Mouse (Mus musculus): ENCODE results near the gene Tmem203. TPM values are rescaled to one million over a fixed set of nuclear protein-coding genes. Genes with fewer than 3 reads are reported as not detected.

Gene Tmem203
- 13.8 and 15.4 TPM in 2 replicates for polyA plus RNA-seq (2015; fragmentation: Nextera tagmentation; extraction: Ambion mirVana)

- Histone ChIP-seq H3K4me1 (peaks cover 25% of the 10 kb centered on the region), H3K36me3 (replicated peaks) (0 out of 2 replicates have a peak, but pooled peaks cover 5% of the 10 kb centered on the region), H3K9me3 (no peaks in the 10 kb centered on the region), H3K4me2 (peak within 1 kb of the TSS; percentile 99), H3K4me3 (peak within 1 kb of the TSS; percentile 87), H3K9ac (peak within 1 kb of the TSS; percentile 74), H3K27ac (peak within 1 kb of the TSS; percentile 74), H3K27me3 (replicated peaks) (no peaks in the 10 kb centered on the region)
- WGBS: under 1% methylated on average over 39 of the region's 39 CpGs
- peak; percentile 92 for ATAC-seq (replicated peaks)
These were observed at the start of gene Tmem203 for GRCm38 (mm10) chr2:25255284-25255779. Tmem203 (plus strand) TSS chr2:25255439.

- Histone ChIP-seq H3K36me3 (replicated peaks) (peaks cover 20% of the 10 kb centered on the region; the same call in 1 of the 2 replicates), H3K27ac (no peak overlapping the region), H3K9me3 (no peaks in the 10 kb centered on the region), H3K27me3 (replicated peaks) (no peaks in the 10 kb centered on the region), H3K4me2 (no peak overlapping the region), H3K9ac (no peak overlapping the region), H3K4me1 (peaks cover 36% of the 10 kb centered on the region), H3K4me3 (no peak overlapping the region)
- no peak for ATAC-seq (replicated peaks)
- WGBS: 78% methylated on average over 1 of the region's 1 CpGs
These were observed 47.6 kb upstream of the Tmem203 start for GRCm38 (mm10) chr2:25207593-25207992.

- peak overlapping the region; percentile 80 for H3K9ac ChIP-seq
- under 1% methylated on average over 24 of the region's 24 CpGs for WGBS
- no peaks in the 10 kb centered on the region; the same call in 1 of the 2 replicates for H3K36me3 ChIP-seq (replicated peaks)
- peak; percentile 59 for ATAC-seq (replicated peaks)
- peak overlapping the region; percentile 92 for H3K27ac ChIP-seq
- no peaks in the 10 kb centered on the region for H3K9me3 ChIP-seq
- peak overlapping the region; percentile 80 for H3K4me3 ChIP-seq
- no peaks in the 10 kb centered on the region for H3K27me3 ChIP-seq (replicated peaks)
- peak overlapping the region; percentile 83 for H3K4me2 ChIP-seq
- H3K4me1 ChIP-seq: peaks cover 36% of the 10 kb centered on the region
These were observed 44.6 kb upstream of the Tmem203 start for GRCm38 (mm10) chr2:25210686-25211085.

- Histone ChIP-seq H3K27me3 (replicated peaks) (no peaks in the 10 kb centered on the region), H3K4me1 (peaks cover 36% of the 10 kb centered on the region), H3K9ac (peak within 1 kb of the TSS; percentile 80), H3K4me2 (peak within 1 kb of the TSS; percentile 83), H3K36me3 (replicated peaks) (no peaks in the 10 kb centered on the region; the same call in 1 of the 2 replicates), H3K4me3 (peak within 1 kb of the TSS; percentile 80), H3K9me3 (no peaks in the 10 kb centered on the region), H3K27ac (peak within 1 kb of the TSS; percentile 92)
- under 1% methylated on average over 44 of the region's 44 CpGs for WGBS
- peak; percentile 95 for ATAC-seq (replicated peaks)
These were observed 44.0 kb upstream of the Tmem203 start, which contains the start of gene Nelfb for GRCm38 (mm10) chr2:25211121-25211670. Nelfb (minus strand) TSS chr2:25211489.

GRCm38 (mm10) chr2:25213266-25213865, 41.9 kb upstream of the Tmem203 start:
- Histone ChIP-seq H3K4me1 (peaks cover 25% of the 10 kb centered on the region), H3K27me3 (replicated peaks) (no peaks in the 10 kb centered on the region), H3K9me3 (no peaks in the 10 kb centered on the region), H3K4me2 (no peak overlapping the region), H3K27ac (no peak overlapping the region), H3K36me3 (replicated peaks) (no peaks in the 10 kb centered on the region), H3K9ac (no peak overlapping the region), H3K4me3 (no peak overlapping the region)
- WGBS: 72% methylated on average over 23 of the region's 23 CpGs
- no peak for ATAC-seq (replicated peaks)

GRCm38 (mm10) chr2:25214444-25214843, 40.8 kb upstream of the Tmem203 start, which contains the start of gene Stpg3:
Stpg3 (minus strand) TSS chr2:25214637.
- H3K9ac ChIP-seq: no peak within 1 kb of the TSS
- H3K36me3 ChIP-seq (replicated peaks): no peaks in the 10 kb centered on the region
- H3K4me2 ChIP-seq: no peak within 1 kb of the TSS
- no peak within 1 kb of the TSS for H3K27ac ChIP-seq
- H3K9me3 ChIP-seq: no peaks in the 10 kb centered on the region
- ATAC-seq (replicated peaks): no peak
- peaks cover 15% of the 10 kb centered on the region for H3K4me1 ChIP-seq
- 57% methylated on average over 3 of the region's 3 CpGs for WGBS
- H3K4me3 ChIP-seq: no peak within 1 kb of the TSS
- no peaks in the 10 kb centered on the region for H3K27me3 ChIP-seq (replicated peaks)

- WGBS: 66% methylated on average over 2 of the region's 2 CpGs
- Histone ChIP-seq H3K4me3 (no peak overlapping the region), H3K4me2 (no peak overlapping the region), H3K27me3 (replicated peaks) (no peaks in the 10 kb centered on the region), H3K9ac (no peak overlapping the region), H3K27ac (no peak overlapping the region), H3K36me3 (replicated peaks) (no peaks in the 10 kb centered on the region), H3K4me1 (no peaks in the 10 kb centered on the region), H3K9me3 (no peaks in the 10 kb centered on the region)
- no peak for ATAC-seq (replicated peaks)
These were observed 37.6 kb upstream of the Tmem203 start for GRCm38 (mm10) chr2:25217666-25218065.

- H3K4me3 ChIP-seq: no peak within 1 kb of the TSS
- H3K9ac ChIP-seq: no peak within 1 kb of the TSS
- H3K9me3 ChIP-seq: no peaks in the 10 kb centered on the region
- H3K27me3 ChIP-seq (replicated peaks): no peaks in the 10 kb centered on the region
- no peaks in the 10 kb centered on the region for H3K36me3 ChIP-seq (replicated peaks)
- H3K4me1 ChIP-seq: peaks cover 4% of the 10 kb centered on the region
- no peak for ATAC-seq (replicated peaks)
- no peak within 1 kb of the TSS for H3K27ac ChIP-seq
- H3K4me2 ChIP-seq: no peak within 1 kb of the TSS
These were observed 36.8 kb upstream of the Tmem203 start, which contains the start of gene Fam166a for GRCm38 (mm10) chr2:25218445-25218844. Fam166a (plus strand) TSS chr2:25218745.

- ATAC-seq (replicated peaks): no peak
- WGBS: 80% methylated on average over 5 of the region's 5 CpGs
- peaks cover 16% of the 10 kb centered on the region for H3K4me1 ChIP-seq
- H3K36me3 ChIP-seq (replicated peaks): no peaks in the 10 kb centered on the region
- no peak overlapping the region for H3K4me2 ChIP-seq
- H3K9me3 ChIP-seq: no peaks in the 10 kb centered on the region
- no peak overlapping the region for H3K27ac ChIP-seq
- no peak overlapping the region for H3K9ac ChIP-seq
- H3K4me3 ChIP-seq: no peak overlapping the region
- H3K27me3 ChIP-seq (replicated peaks): no peaks in the 10 kb centered on the region
These were observed 33.9 kb upstream of the Tmem203 start for GRCm38 (mm10) chr2:25221331-25221772.

GRCm38 (mm10) chr2:25223681-25224491, 31.4 kb upstream of the Tmem203 start:
- H3K4me3 ChIP-seq: peak overlapping the region; percentile 98
- H3K9ac ChIP-seq: peak overlapping the region; percentile 89
- WGBS: 2% methylated on average over 53 of the region's 53 CpGs
- peak overlapping the region; percentile 90 for H3K4me2 ChIP-seq
- H3K36me3 ChIP-seq (replicated peaks): no peaks in the 10 kb centered on the region
- no peaks in the 10 kb centered on the region for H3K9me3 ChIP-seq
- H3K27ac ChIP-seq: peak overlapping the region; percentile 92
- no peak; the same call in 1 of the 2 replicates for ATAC-seq (replicated peaks)
- no peaks in the 10 kb centered on the region for H3K27me3 ChIP-seq (replicated peaks)
- H3K4me1 ChIP-seq: peaks cover 19% of the 10 kb centered on the region

GRCm38 (mm10) chr2:25224492-25224765, 30.8 kb upstream of the Tmem203 start, which contains the start of gene Tubb4b:
Tubb4b (minus strand) TSS chr2:25224702.
- H3K4me3 ChIP-seq: peak within 1 kb of the TSS; percentile 98
- peaks cover 20% of the 10 kb centered on the region for H3K4me1 ChIP-seq
- peak within 1 kb of the TSS; percentile 99 for H3K27ac ChIP-seq
- peak within 1 kb of the TSS; percentile 90 for H3K4me2 ChIP-seq
- H3K36me3 ChIP-seq (replicated peaks): no peaks in the 10 kb centered on the region
- H3K27me3 ChIP-seq (replicated peaks): no peaks in the 10 kb centered on the region
- no peaks in the 10 kb centered on the region for H3K9me3 ChIP-seq
- no peak for ATAC-seq (replicated peaks)
- peak within 1 kb of the TSS; percentile 89 for H3K9ac ChIP-seq
- WGBS: 0% methylated on average over 17 of the region's 17 CpGs

All from midbrain, embryonic 15.5 days (tissue).